Mouse (Mus musculus) hindbrain, embryonic 16.5 days (tissue): ENCODE data around the gene Gpr157. TPM values are rescaled to one million over a fixed set of nuclear protein-coding genes. Genes with fewer than 3 reads are reported as not detected.
"Not testable (repeated sequence)": the region's sequence is repeated elsewhere in the genome, so short reads cannot be mapped to it uniquely, and the experiment has no call there.

Experiments
- ATAC-seq: fragments of 200-750 bp; cut with Nextera tagmentation; 2 replicates; pipeline ENCODE4 v1.8.0; 2017; ENCODE audit warnings: moderate TSS enrichment, moderate library complexity
- H3K27ac ChIP-seq: fragments of 300-500 bp; sonication (generic); 2 replicates; pipeline ENCODE4 v1.5.1; 2014; ENCODE audit warnings: low read depth, mild to moderate bottlenecking, control low read depth, low read length, moderate library complexity
- H3K27me3 ChIP-seq: fragments of 300-500 bp; sonication (generic); replicated peaks from 2 replicates; pipeline ENCODE4 v1.6.1; 2014; ENCODE audit warnings: low read length; ENCODE audit not compliant: control insufficient read depth, insufficient read depth
- H3K36me3 ChIP-seq: fragments of 300-500 bp; sonication (generic); 2 replicates; pipeline ENCODE4 v1.6.1; 2014; ENCODE audit warnings: mild to moderate bottlenecking, low read length, moderate library complexity, mixed read lengths; ENCODE audit not compliant: control insufficient read depth, insufficient read depth
- H3K4me1 ChIP-seq: fragments of 300-500 bp; sonication (generic); 2 replicates; pipeline ENCODE4 v1.6.1; 2014; ENCODE audit warnings: low read depth, low read length; ENCODE audit not compliant: control insufficient read depth, insufficient read depth
- H3K4me2 ChIP-seq: fragments of 300-500 bp; sonication (generic); 2 replicates; pipeline ENCODE4 v1.6.1; 2014; ENCODE audit warnings: mild to moderate bottlenecking, low read length, control low read depth, moderate library complexity
- H3K4me3 ChIP-seq: fragments of 300-500 bp; sonication (generic); 2 replicates; pipeline ENCODE4 v1.5.1; 2014; ENCODE audit warnings: mild to moderate bottlenecking, low read length, control low read depth, moderate library complexity
- H3K9ac ChIP-seq: fragments of 300-500 bp; sonication (generic); 2 replicates; pipeline ENCODE4 v1.6.1; 2014; ENCODE audit warnings: low read depth, mild to moderate bottlenecking, control low read depth, low read length, moderate library complexity
- H3K9me3 ChIP-seq: fragments of 300-500 bp; sonication (generic); 2 replicates; pipeline ENCODE4 v1.6.1; 2014; ENCODE audit warnings: mild to moderate bottlenecking, low read length, moderate library complexity; ENCODE audit not compliant: control insufficient read depth
- WGBS: fragments of 180-500 bp; shearing (Covaris S2); extraction: QIAGEN DNeasy Blood & Tissue Kit; methylation state at CpG from one replicate; pipeline ENCODE4 v1.1.7; 2014; 5-methylcytosine and 5-hydroxymethylcytosine counted together
- polyA plus RNA-seq: library from polyadenylated mRNA; unstranded; fragments of >200 nt; fragmentation: Nextera tagmentation; extraction: Ambion mirVana; gene quantifications from 2 replicates; pipeline ENCODE4 v1.2.1, GENCODE M21; 2015

Gpr157 gene
- polyA plus RNA-seq: 0.50 and 0.54 TPM in 2 replicates

DNA sequence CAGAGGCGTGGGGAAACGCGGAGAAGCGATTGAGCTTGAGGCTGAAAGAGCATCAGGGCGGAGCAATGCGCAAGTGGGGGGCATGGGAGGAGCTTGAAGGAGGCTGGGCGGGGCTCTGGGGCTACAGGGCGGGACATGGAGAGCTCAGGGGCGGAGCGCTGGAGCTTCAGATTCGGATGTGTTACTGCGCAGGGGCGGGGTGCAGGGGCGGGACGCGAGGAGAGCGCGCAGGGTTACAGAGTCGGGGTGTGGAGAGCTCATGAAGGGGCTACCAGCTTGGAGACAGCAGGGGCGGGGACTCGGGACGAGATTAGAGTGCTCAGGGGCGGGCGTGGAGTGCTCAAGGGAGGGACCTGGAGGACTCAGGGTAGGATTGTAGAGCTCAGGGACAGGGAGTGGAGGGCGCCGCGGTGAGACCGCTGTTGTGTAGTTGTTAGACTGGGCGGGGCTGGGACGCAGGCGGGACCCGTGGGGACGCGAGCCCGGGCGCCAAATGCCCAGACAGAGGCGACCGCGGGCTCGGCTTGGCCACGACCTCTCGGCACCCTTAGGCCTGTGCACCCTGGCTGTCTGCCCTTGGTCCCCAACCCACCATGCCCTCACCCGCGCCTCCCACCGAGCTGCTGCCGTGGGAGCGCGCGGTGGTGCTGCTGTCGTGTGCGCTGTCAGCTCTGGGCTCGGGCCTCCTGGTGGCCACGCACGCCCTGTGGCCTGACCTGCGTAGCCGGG, at the start of gene Gpr157:
TSS of gene Gpr157 (plus strand) at position 205 of the 729 bp plus-strand sequence.
- peak; percentile 97 for ATAC-seq
- Histone ChIP-seq H3K36me3 (no peaks in the 10 kb centered on the region), H3K9me3 (no peaks in the 10 kb centered on the region), H3K4me2 (peak within 1 kb of the TSS; percentile 100), H3K27me3 (no peaks in the 10 kb centered on the region; the same call in 1 of the 2 replicates), H3K9ac (peak within 1 kb of the TSS; percentile 74), H3K4me3 (peak within 1 kb of the TSS; percentile 71), H3K27ac (peak within 1 kb of the TSS; percentile 46), H3K4me1 (peaks cover 11% of the 10 kb centered on the region)
- 0% methylated on average over 32 of the region's 56 CpGs for WGBS

DNA sequence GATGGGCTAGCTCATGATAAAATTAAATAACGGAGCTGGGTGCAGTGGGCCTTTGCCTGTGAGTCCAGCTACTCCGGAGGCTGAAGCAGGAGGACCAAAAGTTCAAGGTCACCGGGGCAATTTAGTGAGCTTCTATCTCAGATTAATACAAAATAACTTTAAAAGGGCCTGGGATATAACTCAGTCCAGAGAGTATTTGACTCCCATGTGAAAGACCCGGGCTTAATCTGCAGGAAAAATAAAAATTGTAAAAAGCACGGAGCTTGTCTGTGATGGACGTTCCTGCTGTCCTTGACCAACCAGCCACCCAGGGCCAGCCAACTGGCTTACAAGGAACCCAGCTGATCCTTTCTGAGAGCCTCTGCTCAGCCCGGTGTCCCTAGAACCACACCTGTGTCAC, 48.6 kb upstream of the Gpr157 start:
- Histone ChIP-seq H3K36me3 (no peaks in the 10 kb centered on the region), H3K27me3 (peaks cover 14% of the 10 kb centered on the region), H3K27ac (no peak overlapping the region), H3K4me3 (no peak overlapping the region), H3K9ac (no peak overlapping the region), H3K4me2 (no peak overlapping the region), H3K4me1 (peaks cover 2% of the 10 kb centered on the region), H3K9me3 (no peaks in the 10 kb centered on the region)
- WGBS: 92% methylated on average over 7 of the region's 7 CpGs
- no peak for ATAC-seq

DNA sequence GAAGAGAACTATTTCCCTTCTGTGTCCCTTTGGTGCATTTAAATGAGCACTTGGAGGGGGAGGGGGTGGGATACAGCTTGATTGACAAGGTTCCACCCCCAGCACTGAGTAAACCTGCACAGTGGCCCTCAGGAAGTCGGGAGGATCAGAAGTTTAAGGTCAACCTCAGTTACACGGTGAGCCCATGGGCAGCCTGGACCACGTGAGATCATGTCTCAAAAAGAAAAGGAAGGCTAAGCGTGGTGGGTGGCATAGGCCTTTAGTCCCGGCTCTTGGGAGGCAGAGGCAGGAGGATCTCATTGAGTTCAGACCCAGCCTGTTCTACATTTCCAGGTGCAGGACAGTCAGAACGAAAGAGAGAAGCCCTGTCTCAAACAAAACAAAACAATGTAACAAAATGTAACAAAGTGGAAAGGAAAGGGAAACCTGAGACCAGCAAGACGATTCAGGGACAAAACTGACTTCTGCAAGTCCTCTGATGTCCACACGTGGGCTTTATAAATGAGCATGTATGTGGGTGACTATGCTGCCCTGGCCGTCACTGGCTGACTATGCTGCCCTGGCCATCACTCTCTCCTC, 47.1 kb upstream of the Gpr157 start:
- Histone ChIP-seq H3K4me1 (no peaks in the 10 kb centered on the region), H3K4me3 (no peak overlapping the region), H3K9ac (no peak overlapping the region), H3K4me2 (no peak overlapping the region), H3K36me3 (no peaks in the 10 kb centered on the region), H3K27ac (no peak overlapping the region), H3K27me3 (0 out of 2 replicates have a peak, but pooled peaks cover 2% of the 10 kb centered on the region), H3K9me3 (no peaks in the 10 kb centered on the region)
- ATAC-seq: no peak
- 83% methylated on average over 9 of the region's 9 CpGs for WGBS

DNA sequence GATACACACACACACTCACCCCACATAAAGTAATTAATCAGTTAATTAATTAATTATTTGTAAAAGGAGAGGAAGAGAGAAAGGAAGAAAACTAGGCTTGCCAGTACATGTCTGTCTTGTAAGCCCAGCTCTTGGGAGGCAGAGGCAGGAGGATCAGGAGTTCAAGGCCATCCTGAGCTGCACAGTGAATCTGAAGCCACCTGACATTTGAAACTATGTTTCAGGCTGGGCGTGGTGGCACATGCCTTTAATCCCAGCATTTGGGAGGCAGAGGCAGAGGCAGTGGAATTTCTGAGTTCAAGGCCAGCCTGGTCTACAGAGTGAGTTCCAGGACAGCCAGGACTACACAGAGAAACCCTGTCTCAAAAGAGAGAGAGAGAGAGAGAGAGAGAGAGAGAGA, 46.3 kb upstream of the Gpr157 start:
- not testable (repeated sequence) for H3K27ac ChIP-seq, H3K4me2 ChIP-seq, H3K4me3 ChIP-seq, H3K9ac ChIP-seq, H3K27me3 ChIP-seq, ATAC-seq, H3K36me3 ChIP-seq, H3K9me3 ChIP-seq, H3K4me1 ChIP-seq
- WGBS: 68% methylated on average over 1 of the region's 1 CpGs

DNA sequence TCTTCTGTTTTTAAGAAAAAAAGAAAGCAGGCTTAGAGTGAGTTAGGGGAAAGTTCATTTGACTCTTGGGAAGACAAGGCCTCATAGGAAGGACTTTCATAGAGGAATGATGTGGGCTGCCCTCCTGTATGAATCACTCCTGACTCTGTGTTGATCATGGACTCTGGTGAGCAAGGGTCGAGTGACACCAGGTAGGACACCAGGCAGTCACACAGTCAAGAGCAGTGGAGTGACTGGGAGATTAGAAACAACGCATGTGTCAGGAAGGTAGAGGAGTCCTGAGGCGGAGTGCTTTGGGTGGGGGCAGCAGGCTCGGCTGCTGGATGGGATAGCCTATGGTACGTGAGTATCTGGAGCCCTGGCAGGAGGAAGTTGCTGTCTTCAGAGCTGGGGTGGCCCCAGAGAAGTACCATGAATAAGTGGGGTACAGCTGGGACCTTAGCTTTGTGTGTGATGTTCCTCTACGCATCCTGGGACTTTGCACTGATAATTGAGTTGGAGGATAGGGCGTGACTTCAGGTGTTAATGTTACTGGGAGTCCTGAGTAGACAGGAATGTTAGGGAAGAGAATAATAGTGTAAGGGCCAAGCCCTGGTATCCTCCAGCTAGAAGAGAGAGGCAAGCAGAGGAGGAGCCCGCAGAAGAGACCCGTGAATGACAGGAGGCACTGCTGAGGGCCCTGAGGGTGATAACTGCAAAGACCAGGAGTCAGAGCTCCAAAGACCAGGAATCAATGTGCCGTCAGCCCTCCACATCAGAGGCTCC, 45.6 kb upstream of the Gpr157 start:
- Histone ChIP-seq H3K9ac (no peak overlapping the region), H3K9me3 (no peaks in the 10 kb centered on the region), H3K4me1 (no peaks in the 10 kb centered on the region), H3K4me3 (no peak overlapping the region), H3K36me3 (no peaks in the 10 kb centered on the region), H3K27ac (no peak overlapping the region), H3K27me3 (0 out of 2 replicates have a peak, but pooled peaks cover 2% of the 10 kb centered on the region), H3K4me2 (no peak overlapping the region)
- 89% methylated on average over 10 of the region's 10 CpGs for WGBS
- ATAC-seq: no peak

DNA sequence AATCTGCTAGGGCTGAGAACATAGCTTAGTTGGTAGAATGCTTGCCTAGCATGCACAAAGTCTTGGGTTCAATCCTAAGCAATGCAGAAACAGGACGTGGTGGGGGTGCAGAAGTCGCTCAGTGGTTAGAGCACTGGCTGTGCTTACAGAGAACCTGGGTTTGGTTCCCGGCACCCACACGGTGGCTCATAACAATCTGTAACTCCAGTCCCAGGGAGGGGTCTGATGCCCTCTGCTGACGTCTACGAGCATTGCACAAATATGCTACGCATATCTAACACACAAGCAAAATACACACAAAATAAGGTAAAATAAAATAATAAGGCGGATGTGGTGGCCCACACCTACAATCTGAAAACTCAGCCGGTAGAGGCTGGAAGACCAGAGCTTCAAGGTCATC, 43.6 kb upstream of the Gpr157 start:
- H3K4me2 ChIP-seq: no peak overlapping the region
- peaks cover 15% of the 10 kb centered on the region for H3K27me3 ChIP-seq
- peaks cover 13% of the 10 kb centered on the region for H3K4me1 ChIP-seq
- no peak for ATAC-seq
- no peaks in the 10 kb centered on the region for H3K9me3 ChIP-seq
- H3K36me3 ChIP-seq: no peaks in the 10 kb centered on the region
- H3K9ac ChIP-seq: no peak overlapping the region
- no peak overlapping the region for H3K27ac ChIP-seq
- H3K4me3 ChIP-seq: no peak overlapping the region
- 94% methylated on average over 9 of the region's 9 CpGs for WGBS

DNA sequence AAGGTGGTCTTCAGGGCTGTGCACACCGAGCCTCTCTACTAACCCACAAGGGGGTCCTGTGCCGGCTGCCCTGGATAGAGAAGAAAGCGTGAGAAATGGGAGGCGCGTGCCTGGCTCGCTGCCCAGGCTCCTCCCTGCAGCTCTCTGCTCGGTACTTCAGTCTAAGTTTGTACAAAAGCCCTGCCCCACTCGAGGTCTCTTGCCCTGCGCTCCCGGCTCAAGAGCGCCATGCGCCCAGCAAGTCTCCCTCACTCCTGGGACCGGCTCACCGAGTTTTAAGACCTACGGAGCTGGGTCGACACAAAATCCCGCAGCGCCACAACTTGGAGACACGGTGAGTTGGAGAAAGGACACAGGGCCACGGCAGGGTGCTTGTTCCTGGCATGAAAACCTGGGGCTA, 39.1 kb upstream of the Gpr157 start:
- H3K4me1 ChIP-seq: peaks cover 18% of the 10 kb centered on the region
- H3K36me3 ChIP-seq: no peaks in the 10 kb centered on the region
- H3K4me2 ChIP-seq: peak overlapping the region; percentile 95
- peak overlapping the region; percentile 51 for H3K4me3 ChIP-seq
- peak overlapping the region; percentile 59; the same call in 1 of the 2 replicates for H3K9ac ChIP-seq
- H3K27ac ChIP-seq: no peak overlapping the region
- peak; percentile 54; the same call in 1 of the 2 replicates for ATAC-seq
- H3K9me3 ChIP-seq: no peaks in the 10 kb centered on the region
- peaks cover 37% of the 10 kb centered on the region for H3K27me3 ChIP-seq
- 0% methylated on average over 20 of the region's 20 CpGs for WGBS

DNA sequence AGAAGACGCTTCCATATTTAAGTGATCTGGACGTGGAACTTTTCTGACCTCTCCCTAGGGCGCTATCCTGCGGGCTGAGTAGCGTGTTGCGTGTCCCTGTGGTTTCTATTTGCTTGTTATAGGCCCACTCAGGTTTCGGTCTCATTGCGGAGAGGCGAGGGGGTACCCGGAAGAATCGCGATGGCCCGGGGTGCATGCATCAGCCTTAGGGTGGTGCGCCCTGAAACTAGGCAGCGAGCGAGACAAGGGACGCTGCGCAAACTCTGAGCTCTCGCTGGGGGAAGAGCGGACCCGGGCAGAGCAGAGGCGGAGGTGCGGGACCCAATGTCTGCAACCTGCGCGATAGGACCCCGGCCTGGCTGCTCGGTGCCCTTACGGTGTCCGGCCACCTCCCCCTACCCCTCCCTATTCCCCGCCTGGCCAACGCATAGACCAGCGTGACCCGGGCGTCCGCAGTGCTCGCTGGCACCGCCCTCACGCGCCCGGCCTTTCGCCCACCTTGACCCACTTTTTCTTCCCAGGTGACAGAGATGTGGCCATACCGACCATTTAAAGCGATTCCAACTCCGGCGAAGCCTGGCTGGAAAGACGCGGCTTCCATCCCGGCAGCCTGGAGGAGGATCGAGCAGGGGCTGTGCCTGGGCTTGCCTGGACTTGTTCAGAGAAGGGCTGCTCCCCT, 38.5 kb upstream of the Gpr157 start:
- H3K4me2 ChIP-seq: peak overlapping the region; percentile 95
- H3K4me1 ChIP-seq: peaks cover 18% of the 10 kb centered on the region
- no peaks in the 10 kb centered on the region for H3K36me3 ChIP-seq
- peak overlapping the region; percentile 51 for H3K4me3 ChIP-seq
- no peak; the same call in 1 of the 2 replicates for ATAC-seq
- H3K9me3 ChIP-seq: no peaks in the 10 kb centered on the region
- H3K27me3 ChIP-seq: peaks cover 37% of the 10 kb centered on the region
- H3K27ac ChIP-seq: no peak overlapping the region
- H3K9ac ChIP-seq: peak overlapping the region; percentile 59
- under 1% methylated on average over 49 of the region's 49 CpGs for WGBS
